Mouse (Mus musculus) heart, adult 2 months (tissue): ENCODE measurements around the gene Slc25a11.

Experiments used
- CTCF ChIP-seq: fragments of 200-600 bp; IDR thresholded peaks from 2 replicates; pipeline ENCODE4 v1.8.1; 2022; ENCODE audit warnings: antibody characterized with exemption, mild to moderate bottlenecking, moderate library complexity
- POLR2A ChIP-seq: fragments of 200-500 bp; IDR thresholded peaks from 2 replicates; pipeline ENCODE4 v1.6.1; 2011; ENCODE audit warnings: mild to moderate bottlenecking, low read depth, low read length, control low read depth; ENCODE audit not compliant: insufficient read depth

- no peak for TF ChIP-seq CTCF
- no peak for TF ChIP-seq POLR2A
Observed at GRCm38 (mm10) chr11:70649185-70649734, 2.0 kb upstream of the Slc25a11 start.
